Mouse (Mus musculus): ENCODE measurements around the gene Cnga2.
"Not testable (repeated sequence)": the region's sequence is repeated elsewhere in the genome, so short reads cannot be mapped to it uniquely, and the experiment has no call there.

The Cnga2 gene

DNA sequence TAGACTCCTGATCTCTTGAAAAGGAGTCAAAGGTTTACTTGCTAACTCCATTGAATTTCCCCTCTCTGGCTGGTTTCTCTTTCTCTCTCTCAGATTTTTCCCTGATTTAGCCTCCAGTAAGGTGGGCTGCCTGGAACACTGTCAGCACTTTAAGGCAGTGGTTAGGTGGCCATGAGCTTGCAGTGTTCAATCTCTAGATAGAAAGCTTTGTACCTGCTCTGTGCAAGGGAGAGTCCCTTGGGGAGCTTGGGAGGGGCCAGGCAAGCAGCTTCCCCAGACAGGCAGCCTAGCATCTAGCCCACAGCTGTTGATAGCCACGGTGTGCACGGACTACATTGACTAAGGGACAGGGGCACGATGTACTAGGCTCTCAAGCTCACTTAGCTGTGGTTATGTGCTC, at the start of gene Cnga2:
TSS of gene Cnga2 (plus strand) at position 301 of the 400 bp plus-strand sequence.
- no peak for DNase-seq (ENCODE audit: low read depth)

DNA sequence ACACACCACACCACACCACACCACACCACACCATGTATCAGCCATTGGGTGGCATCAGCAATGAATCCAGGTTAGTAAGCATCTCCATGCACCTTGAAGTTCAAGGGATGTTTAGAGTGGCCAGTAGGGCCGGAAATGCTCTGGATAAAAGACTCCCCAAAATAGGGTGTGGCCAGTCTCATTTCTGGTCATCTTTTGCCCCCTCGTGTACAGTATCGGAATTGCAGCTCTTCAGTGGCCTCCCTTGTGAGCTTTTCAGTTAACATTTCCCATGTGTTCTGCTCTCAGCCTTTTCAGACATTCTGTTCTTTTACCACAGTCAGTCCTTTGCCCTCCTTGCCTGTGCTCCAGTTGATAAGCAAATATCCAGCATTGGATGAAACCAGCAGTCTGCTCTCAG, 45.0 kb upstream of the Cnga2 start:
- peak; percentile 33 for DNase-seq (ENCODE audit: low read depth)

DNA sequence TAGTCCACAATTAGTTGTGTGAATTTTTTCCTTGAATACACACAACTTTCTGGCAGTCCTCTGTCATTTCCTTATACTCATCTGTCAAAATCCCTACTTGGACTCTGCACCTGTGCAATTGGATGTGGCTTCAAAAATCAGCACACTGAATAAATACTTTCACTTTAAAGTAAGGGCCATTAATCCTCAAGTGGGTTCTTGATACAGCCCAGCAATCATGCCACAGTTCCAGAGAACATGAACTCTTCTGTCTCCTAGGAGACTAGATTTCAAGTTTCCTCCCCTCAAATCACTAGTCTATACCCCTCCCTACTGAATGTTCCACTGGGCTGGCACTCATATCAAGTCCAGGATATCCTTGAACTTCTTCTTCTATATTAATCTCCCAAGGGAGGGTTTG, 33.3 kb upstream of the Cnga2 start:
- DNase-seq (ENCODE audit: low read depth), result no peak

DNA sequence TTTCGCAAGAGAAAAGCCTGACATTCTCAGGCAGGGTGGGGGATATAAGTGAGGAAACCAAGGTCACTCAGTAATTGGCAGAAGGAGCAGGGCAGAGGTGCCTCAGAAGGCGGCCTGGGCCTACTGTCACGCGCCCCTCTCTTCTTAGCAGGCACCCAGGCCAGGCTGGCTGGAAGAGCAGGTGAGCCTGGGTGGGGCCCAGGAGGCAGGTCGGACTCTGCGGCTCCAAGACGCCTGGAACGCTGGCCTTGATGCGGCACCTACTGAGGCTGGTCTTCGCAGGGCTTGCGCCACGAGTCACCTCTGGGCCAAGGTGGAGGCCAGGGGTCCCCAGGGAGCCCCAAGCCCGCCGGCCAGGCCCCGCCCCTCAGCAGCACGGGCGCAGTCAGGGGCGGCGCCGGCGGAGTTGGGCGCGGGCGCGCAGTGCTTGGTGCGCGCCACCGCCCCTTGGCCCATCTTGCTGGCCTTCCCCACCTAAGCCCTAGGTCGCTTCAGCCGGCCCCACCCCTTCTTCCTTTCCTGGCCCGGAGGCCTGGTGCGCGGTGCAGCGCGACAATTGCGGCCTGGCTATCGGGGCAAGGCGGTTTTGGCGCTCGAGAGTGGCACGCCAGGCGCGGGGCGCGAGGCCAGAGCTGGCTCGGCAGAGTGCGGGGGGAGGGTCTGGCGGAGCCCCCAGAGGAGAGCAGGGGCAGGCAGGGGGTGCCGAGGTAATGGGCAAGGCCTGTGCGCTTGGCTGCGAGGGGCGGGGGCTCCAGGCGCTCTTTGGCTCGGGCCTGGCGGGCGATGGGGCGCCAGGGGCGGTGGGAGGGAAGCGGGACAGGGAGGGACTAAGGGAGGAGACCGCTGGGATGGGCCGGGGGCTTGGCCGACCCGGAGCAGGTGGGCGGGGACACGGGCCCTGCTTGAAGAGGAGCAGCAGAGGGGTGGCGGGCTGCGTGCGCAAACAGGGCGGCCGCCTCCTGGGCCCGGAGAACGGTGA, 29.3 kb upstream of the Cnga2 start, which contains the start of gene Prrg3:
TSS of gene Prrg3 (plus strand) at position 552 of the 979 bp plus-strand sequence.
- no peak for DNase-seq (ENCODE audit: low read depth)

DNA sequence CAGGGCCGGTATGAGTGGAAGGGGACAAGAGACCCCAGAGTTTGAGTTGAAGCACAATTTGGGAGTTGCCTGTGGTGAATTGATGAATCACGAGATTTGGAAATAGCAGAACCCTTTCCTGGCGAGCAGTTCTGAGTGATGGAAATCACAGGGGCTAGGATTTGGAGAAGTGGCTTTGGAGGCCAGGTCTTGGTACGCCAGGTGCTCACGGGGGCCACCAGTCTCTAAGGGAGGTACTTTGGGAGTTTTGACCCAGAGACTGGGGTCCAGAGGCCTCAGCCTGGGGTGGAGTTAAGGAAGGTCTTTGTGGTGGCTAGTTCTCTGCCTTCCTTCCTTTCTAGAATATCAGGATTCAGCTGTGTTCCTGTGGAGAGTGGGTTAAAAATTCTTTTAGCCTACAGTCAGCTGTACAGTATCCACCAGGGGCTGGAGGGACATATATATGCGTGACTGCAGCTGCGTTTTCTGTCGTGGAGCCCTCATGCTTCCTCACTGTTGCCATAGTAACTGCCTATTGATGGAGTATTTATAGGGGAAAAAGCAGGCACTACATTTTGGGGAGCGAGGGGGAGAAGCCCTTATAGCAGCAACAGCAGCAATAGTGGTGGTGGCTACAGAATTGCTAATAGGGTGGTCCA, 28.3 kb upstream of the Cnga2 start:
- DNase-seq (ENCODE audit: low read depth), result no peak

DNA sequence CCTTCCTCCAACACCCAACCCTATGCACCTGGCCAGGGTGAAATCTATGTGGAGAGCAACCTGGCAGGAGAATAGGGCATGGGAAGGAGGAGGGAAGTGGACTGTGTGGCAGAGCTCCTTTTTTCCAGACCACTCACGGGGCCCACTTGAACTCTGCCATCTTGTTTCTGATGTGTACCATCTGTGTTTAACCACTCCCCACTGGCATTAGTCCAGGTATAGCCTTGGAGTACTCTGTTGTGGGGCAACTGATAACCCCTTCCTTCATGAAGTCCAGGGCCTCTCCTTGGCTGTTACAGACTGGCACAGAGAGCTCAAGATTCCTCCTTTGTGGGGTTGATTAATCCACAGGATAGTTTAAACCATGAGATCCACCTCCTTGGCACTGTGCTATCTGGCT, 23.4 kb upstream of the Cnga2 start:
- DNase-seq (ENCODE audit: low read depth), result no peak

DNA sequence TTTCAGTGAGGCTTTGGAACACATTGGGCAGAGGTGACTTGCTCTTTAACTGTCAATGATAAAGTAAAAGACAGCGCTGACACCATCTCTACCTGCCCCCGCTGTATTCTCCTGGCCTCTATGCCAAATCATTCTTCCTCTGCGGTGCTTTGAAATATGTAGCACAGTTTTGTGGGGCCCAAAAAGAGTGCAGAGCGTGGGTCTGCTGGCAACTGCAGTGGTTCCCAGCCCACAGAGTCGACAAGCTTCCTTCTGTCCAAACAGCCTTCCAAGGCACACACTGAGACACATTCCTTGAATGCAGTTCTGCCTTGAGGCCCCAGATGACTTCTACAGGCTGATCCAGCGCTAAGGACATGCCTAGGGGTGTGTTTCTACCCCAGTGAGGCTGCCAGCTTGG, 22.8 kb upstream of the Cnga2 start:
- no peak for DNase-seq (ENCODE audit: low read depth)

DNA sequence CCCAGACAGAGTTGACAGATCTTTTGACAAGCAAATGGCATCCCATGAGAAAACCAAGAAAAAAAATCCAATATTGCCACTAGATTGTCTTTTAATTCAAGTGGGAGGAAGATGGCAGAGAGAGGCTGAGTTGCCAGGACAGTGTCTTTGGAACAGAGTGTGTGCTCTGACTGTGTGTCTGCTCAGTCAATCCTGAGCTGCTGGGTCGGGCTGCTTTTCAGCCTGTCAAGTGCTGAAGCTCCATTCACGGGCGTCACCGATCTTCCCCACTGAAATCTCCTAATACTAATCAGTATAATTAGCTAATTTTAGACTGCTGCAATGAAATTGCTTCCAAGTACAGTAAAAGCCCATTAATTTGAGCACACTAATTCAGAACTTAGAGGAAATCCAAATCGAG, 20.3 kb upstream of the Cnga2 start:
- no peak for DNase-seq (ENCODE audit: low read depth)

DNA sequence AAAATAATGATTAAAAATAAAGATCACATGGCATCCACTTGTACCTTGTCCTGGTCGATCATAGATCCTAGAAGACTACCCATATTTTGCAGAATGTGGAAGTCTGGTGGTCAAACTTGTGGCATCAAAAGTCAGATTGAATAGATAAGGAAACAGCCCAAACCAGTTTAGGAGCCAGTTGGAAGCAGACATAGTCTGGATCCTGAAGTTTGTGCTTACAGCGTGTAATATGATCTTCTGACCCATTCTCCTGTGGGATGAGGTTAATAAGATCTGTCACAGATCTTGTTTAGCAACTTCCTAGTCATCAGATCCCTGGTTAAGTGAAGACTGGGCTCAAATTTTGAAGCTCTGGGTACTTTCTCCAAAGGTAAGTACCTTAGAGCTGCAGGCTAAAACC, 19.0 kb upstream of the Cnga2 start, which contains the start of gene Fate1:
TSS of gene Fate1 (plus strand) at position 301 of the 400 bp plus-strand sequence.
- DNase-seq (ENCODE audit: low read depth), result no peak

DNA sequence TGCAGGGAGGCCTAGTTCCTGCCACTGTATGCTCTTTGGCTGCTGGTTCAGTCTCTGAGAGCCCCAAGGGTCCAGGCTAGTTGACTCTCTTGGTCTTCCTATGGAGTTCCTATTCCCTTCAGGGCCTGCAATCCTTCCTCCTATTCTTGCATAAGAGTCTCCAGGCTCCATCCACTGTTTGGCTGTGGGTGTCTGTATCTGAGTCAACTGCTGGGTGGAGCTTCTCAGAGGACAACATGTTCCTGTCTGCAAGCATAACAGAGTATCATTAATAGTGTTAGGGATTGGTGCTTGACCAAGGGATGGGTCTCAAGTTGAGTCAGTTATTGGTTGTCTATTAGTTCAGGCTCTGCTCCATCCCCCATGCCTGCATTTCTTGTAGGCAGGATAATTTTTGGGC, 14.0 kb upstream of the Cnga2 start:
- DNase-seq (ENCODE audit: low read depth), result not testable (repeated sequence)

DNA sequence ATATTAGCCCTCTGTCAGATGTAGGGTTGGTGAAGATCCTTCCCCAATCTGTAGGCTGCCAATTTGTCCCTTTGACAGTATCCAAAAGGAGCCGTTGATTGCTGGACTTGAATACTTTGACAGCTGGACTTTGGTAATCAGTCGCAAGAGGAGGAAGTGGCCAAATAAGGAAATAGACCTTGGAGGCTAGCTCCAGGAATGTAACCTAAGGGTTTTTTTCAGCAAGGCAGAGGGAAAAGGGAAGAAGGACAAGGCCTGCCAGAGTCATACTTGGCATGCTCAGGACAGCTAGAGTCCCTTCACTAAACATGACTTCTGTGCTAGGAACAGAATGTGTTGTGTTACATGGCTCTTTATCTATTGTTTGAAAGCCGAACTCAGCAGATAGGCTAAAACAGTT, 11.2 kb upstream of the Cnga2 start:
- DNase-seq (ENCODE audit: low read depth), result no peak

DNA sequence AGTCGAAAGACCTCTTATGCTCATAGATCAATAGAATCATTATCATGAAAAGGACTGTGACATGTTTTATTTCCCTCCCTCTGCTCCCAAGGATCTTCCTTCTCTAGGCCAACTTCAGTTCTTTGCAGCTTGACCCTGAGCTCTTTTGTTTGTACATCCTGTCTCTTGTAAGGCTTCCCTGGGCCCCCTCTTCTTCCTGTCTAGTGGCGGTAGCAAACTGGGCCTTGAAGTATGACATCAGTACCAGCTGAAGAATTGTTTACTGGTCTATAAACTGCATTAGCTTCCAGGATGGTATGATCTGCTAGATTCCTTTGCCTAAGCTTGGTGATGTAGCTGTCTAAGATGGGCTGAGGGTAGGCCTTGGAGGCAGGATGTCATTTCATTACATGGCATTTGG, 10.3 kb upstream of the Cnga2 start:
- no peak for DNase-seq (ENCODE audit: low read depth)

DNA sequence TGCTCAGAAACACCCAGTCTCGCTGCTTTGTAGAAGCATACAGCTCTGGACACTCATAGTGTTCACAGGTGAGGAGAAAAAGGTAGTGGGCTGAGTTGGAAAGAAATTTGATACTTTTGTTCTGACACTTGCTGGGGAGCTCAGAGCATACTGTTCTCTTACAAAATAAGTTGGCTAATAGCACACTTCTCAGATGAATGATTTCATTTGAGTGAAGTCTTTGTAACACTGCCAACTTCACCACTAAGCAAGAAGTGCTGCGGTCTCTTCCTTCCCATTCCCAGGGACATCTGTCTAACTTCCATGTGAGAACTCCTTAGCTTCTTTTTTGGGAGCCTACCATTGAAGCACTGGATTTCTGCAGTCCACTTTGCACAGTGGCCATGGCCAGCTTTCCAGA, 8.4 kb upstream of the Cnga2 start:
- DNase-seq (ENCODE audit: low read depth), result no peak

DNA sequence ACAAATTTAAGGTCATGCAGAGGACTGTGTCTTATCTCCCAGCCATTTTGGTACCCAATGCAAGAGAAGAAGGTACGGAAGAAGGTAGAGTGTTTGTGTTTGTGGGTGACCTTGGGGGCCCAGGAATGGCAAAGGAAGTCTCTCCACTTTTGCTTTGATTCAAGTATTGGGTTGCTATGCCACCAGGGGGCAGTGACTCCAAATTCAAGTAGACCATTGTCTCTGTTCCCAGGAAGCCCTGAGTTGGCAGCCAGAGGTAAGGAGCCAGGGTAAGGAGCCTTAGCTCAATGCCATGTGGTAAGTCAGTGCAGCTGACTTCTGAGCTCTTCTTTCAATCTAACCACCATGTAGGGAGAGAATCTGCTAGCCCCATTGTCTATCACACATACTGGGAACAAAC, 7.9 kb upstream of the Cnga2 start:
- peak; percentile 14 for DNase-seq (ENCODE audit: low read depth)

DNA sequence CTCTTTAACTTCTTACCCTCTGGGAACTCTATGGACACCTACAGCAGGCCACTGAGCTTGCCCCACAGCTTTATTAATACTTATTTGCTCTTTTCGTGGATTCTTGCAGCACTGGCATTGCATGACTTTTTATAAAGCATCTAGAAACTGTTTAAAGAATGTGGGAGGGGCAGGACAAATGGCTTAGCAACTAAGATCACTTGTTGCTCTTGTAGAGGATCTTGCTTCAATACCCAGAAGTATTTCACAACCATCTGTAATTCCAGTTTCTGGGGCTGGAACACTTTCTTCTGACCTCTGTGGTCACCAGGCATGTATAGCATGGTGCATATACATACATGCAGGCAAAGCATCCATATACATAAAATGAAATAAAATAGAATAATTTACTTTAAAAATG, 4.3 kb downstream of the Cnga2 start:
- DNase-seq (ENCODE audit: low read depth), result no peak

DNA sequence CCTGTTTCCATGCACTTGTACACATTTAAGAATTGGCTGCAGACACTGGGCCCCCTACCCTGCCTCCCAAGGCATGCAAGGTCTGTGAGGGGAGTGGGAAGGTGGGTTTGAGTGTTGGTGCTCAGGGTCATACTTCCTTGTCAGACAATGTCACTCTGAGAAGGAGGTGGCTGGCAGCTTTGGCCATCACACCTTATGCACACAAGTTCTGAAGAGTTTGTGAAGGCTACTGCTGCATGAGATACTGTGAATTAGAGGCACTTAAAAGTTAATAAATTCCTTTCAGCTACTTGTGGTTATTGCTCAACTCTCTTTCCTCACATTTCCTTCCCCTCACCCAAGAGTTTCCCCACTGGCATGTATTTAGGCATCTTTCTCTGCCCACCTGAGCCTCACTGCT, 18.3 kb downstream of the Cnga2 start:
- no peak for DNase-seq (ENCODE audit: low read depth)

DNA sequence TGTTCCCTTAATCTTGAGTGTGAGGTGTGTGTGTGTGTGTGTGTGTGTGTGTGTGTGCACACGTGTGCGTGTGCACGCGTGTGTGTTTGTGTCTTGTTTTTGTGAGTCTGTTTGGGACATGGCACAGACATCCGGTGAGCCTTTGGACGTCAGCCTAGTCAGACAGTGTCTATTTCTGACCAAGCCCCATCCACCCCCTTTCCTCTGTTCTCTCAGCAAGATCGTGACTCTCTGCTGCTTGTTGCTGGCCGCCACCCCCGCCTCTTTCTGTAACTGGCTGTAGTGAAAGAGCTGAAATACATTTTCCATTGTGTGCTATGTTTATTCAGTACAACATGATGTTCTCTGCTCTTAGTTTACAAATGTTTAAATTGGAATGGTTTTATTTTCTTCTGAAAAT, 20.6 kb downstream of the Cnga2 start:
- no peak for DNase-seq (ENCODE audit: low read depth)

DNA sequence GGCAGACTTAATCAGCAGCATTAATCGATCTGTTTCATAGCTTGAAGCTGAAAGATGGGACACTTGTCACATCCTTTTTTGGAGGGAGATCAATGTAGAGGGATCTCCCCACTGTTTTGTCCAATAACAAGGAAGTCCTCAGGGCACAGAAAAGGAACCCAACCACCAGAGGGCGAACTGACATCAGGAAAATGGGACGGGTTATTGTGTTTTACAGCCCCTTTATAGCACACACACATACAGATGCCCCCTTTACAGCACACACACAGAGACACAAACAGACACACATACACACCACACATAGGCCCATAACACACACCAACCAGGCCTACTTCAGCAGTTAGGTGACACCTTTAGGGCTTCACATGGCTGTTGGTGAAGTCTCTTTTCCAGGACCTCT, 21.2 kb downstream of the Cnga2 start:
- peak; percentile 7 for DNase-seq (ENCODE audit: low read depth)

DNA sequence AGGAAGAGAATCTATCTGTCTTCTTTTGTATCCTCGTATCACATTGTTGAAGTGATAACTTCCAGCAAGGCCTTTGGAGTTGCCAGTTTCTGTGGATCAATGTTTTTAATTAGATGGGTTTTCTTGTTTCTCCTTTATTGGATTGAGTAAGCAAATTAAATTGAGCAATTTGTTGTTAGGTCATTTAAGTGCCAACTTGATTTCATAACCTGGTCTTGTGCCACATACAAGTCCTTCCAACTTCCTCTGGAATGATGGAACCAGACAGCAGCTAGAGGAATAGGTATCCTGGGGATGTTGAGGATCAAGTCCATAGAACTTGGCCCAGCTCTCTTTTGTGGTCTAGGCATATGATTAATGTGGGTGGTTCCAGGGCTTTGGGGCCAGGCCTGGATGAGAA, 30.6 kb downstream of the Cnga2 start:
- DNase-seq (ENCODE audit: low read depth), result no peak

DNA sequence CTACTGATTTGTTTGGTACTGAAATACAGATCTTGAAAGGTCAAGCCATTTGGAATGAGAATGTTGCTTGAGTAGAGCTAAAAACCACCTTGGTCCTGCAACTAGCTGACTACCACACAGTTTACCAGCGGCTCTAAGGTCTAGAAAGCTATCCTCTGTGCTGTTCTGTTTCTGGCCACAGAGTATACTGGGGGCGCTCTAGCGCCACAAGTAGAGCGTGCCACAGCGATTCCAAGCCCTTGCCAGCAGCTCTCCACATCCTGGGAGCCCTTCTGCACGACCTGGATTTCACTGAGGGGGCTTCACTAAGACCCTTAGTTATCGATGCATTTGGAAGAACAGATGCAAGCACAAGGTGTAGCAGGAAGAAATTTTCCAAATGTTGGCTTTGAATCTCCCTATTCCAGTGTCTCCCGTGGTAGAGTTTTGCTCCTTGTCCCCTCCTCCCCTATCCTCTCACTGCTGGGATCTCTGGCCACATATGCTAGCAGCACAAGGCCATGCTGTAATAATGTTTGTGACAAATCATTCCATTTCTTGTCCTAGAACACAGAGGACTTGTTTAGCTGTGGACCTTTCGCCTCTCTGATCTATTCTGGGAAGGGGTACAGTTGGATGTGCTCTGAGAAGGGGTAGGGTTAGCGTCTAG, 31.2 kb downstream of the Cnga2 start:
- DNase-seq (ENCODE audit: low read depth), result peak; percentile 4

DNA sequence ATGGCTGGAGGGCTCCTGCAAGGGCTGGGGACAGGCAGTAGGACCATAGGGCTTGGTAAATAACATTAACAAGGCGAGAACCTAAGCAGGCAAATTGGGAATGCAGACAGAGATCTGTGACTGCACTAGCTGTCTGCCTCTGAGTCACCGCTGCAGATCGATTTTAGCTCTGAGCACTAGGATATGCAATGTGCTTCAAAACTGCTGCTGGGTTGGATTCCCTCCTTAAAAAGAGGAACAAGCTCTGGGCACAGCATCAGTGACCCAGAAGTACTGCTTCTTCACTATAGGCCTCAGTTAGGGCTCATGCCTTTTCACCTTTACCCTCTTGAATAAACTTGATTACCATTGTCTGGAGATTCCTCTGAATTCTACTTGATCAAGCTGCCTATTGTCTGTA, 31.9 kb downstream of the Cnga2 start:
- no peak for DNase-seq (ENCODE audit: low read depth)

DNA sequence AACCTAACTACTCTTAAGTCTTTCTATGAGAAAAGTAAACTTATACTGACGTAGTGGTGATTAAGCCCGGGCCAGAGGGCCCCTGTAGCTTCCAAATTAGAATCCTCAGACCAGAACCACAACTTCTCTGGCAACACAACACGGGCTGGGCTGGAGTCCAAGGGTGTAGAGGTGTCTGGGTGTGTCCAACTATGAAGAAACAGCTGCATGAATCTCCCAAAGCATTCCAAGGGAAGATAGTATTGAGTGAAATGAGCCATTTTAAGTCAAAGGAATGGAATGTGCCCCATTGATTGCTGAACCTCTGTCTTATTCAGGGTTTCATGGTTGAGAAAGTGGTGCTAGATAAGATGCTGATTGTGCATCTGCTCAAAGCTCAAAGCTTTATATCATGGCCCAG, 52.4 kb downstream of the Cnga2 start:
- DNase-seq (ENCODE audit: low read depth), result no peak

DNA sequence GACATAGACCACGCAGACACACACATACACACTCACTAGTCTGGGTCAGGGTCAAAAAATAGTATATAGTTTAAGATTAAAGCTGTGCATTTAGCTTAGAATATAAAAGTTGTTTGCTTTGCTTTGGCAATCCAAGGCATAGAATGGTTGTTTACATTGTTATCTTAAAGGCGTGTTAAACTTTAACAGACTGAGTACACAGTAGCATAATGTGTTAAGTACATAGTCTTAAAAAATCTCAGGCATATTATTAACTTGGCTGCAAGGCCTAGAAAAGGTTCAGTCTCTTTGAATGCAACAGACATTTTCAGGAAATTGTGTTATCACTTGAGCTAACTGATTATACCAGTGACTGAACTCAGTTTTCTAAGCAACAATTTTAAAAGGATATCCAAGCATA, 56.3 kb downstream of the Cnga2 start:
- no peak for DNase-seq (ENCODE audit: low read depth)
